Mouse (Mus musculus) CH12F3 (cell line): Measurements from ENCODE around the gene Kdelr2.

ENCODE experiments used
- in situ Hi-C: fragments of 300-500 bp; cut with MboI; formaldehyde crosslinking; loops from 2 replicates; pipeline ENCODE4 v1.14.3; 2020; ENCODE audit warnings: low sequenced_read_pairs

The Kdelr2 gene

DNA sequence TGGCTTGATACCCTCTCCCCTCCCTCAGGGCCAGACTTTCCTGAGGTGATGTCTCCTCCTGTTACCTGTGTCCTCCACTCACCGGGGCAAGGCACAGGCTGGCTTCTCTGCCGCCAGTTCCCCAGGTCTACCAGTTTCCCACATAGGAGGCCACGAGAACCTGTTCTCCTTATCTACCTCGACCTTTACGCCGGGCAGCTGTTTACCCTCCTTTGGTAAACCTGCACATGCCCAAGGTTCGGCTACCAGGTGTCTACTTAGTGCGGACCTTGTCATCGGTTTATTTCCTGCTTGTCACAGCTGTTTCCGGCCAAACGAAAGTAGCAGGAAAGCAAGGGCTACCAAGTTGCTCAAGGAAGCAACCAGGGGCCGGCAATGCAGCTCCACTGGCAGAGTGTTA lies 3.1 kb upstream of the Kdelr2 start:
- in situ Hi-C loops = no loop called here

DNA sequence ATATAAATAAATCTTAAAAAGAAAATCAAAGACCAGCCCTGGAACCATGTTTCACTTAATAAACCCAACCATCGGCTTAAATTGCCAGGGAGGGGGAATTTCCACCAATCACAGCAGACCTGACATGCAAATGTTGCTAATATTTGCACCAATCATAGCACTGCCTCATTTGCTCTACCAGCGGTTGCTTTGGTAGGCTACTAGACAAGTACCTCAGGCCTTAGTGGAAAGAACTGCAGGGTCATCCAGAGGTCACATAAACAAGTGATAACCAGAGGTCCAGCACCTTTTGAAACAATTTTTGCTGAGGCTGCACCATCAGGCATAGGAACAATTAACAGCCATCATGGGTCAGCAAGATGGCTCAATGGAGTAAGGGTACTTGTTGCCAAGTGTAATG lies 2.1 kb upstream of the Kdelr2 start:
- in situ Hi-C loops = no loop called here

DNA sequence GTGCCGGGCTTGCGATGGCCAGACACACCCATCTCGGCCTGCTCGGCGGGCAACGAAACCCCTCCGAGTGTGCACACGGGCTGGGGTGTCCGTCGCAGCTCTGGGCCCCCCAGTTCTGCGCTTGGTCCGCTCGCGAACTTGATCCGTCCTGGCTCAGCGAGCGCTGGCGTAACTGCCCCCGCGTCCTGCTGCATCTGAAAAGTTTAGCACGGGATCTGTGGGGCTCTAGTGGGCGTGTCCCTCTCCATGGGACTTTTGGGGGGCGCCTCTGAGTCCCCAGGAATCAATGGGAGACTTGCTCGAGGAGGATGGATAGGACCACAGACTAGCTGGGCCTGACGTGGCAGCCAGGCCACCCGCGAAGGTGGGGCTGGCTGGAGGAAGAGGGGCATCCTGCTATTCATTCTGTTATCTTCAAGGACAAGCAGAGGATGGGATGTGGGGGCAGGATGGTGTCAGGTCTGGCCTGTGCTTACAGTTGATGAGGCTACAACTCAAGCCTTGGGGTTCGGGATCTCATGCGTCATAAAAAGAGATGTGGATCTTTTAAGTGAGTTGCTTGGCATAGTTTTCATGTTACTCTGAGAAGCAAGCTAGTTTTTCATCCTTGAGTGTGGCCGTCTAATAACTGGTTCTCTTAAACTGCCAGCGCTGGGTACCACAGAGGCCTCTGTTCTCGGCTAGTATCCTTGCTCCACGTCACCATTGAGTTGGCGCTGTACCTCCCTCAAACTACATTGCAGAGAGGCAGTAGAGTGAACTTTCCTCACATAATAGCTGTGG lies 701 bp downstream of the Kdelr2 start:
- in situ Hi-C loops = no loop called here

DNA sequence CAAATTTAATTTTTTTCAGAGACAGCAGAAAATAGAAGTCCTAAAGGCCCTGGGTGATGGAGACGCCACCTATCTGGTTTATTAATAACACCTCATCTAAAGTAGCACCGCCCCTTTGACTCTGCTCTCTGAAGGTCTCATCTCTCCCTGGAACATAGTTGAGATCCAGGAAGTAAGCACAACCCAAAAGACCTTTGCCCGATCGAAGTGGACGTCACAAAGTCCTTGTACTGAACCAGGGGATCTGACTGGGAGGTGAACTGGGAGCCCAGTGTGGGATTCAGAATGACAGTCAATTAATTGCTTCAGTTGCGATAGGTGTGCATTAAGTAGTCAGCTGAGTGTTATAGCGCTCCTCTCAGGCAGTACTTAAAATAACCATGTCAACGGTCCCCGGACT lies 1.6 kb downstream of the Kdelr2 start:
- in situ Hi-C loops = no loop called here

DNA sequence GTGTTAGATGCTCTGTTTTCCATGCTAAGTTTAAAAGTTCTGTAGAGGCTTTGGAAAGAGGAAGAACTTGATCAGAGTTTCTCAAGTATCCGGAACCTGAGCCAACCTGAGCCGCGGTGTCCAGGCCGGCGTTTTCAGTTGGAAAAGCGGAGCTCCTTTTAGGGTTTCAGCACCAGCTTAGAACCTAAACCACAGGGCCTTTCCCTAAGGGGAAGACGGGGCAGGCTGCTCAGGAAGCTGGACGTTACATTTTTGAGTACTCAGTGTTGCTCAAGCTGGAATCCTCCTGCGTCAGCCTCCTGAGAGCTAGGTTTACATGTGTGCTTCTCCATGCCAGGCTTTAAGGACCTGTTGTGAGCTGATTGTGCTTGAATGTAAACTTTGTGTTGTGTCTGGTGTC lies 2.9 kb downstream of the Kdelr2 start:
- in situ Hi-C loops = no loop called here

DNA sequence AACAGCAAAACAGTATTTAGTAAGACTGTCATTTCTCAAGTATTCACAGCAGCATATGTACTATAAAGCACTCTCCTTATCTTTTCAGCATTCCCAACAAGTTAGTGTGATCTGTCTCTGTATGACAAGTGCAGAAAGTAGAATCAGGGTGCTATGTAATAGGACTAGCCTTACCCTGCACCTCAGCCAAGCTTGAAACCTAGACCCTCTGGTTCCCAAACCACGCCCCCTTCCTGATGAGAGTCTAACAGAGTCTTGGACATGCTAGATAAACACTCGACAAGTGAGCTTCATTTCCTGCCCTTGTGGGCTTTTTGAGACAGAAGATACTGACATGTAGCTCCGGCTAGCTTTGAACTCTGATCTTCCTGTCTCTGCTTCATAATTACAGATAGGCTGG lies 5.6 kb downstream of the Kdelr2 start:
- in situ Hi-C loops = no loop called here

DNA sequence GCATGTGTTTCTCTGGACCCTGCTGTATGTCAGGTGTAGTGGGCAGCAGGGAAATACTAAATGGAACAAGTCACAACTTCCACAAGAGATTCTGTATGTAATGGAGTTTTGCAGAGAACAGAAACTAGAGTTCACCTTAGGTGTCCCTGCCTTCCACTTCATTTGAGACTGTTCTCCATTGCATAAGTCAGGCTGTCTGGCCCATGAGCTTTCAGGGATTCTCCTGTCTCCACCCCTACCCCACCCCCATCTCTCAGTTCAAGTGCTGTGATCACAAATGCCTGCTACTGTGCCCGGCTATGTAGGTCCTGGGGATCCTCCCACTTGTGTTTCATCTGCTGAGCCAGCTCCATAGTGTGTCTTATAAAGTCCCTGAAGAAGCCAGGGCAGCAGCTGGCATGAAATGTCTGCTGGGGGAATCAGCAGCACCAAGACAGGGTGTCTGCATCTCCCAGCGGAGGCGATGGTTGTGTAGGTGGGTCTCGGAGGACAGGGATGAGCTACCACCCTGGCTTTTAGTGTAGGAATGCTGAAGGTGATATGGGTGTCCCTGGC lies 7.3 kb downstream of the Kdelr2 start:
- in situ Hi-C loops = no loop called here

DNA sequence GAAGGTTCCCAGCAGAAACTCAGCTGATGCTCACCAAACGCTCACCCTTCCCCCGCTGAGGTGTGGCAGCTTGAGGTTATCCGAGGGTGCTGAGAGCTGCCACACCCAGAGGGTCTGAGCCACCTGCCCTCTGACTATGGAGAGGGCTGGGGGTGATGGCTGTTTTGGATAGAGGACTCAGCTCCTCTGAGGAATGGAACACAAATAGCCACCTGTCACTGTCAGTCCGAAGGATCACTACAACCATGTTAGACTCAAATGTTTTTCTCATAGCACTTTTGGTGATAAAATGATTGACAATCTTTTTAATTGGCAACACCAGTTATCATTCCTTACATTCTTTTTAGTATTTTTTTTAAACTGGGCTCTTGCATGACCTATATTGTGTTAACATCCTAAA lies 17.8 kb downstream of the Kdelr2 start:
- in situ Hi-C loops = no loop called here

DNA sequence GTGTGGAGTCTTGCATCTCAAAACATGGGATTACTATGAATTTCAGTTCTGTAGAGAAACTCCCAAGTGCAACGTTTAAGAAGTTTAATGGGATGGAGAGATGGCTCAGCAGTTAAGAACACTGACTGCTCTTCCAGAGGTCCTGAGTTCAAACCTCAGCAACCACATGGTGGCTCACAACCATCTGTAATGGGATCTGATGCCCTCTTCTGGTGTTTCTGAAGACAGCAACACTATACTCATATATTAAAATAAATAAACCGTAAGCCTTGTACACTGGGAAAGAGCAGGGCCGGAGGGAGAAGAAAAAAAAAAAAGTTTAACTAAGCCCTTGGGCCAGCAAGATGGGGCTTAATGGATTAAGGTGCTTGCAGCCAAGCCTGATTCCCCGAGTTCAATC lies 19.4 kb downstream of the Kdelr2 start:
- in situ Hi-C loops = no loop called here

DNA sequence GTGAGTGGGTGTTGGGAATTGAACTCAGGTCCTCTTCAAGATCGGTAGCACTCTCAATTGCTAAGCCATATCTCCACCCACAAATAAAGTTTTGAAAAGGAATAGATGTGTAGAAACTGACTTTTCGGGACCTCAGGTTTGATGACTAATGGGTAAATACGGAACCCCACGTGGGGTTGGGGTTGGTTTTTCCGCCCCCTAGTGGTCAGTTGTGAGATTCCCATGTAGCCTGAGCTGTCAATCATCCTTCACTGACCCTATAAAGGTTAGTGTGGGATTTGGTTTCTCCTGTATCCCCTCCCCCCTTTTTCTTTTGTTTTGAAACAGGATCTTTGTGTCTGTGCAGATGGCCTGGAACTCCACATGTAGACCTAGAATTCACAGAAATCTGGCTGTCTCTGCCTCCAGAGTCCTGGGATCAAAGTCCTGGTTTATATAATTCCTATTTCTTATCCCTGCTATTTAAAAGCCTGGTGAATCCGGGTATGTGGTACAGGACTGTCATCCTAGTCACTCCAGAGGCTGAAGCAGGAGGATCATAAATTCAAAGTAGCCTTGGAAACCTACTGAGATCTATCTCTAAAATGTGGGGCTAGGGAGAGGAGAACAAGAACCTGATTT lies 20.4 kb downstream of the Kdelr2 start:
- in situ Hi-C loops = no loop called here

DNA sequence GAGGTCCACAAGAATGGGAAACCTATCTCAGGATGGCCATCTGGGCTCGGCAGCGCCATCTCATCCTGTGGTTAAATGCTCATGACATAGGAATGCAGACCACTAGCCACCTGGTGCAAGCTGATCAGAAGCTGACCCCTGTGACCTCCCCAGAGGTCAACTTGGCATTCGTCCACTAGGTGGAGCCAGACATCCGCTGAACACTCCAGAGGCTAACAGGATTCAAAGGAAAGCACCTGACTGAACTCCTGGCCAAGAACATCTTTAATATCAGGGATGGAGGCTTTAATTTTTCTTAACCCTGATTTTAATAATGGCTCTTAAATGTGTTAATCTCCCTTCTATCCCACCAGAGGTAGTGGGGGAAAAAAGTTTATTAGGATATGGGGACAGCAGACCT lies 30.8 kb downstream of the Kdelr2 start:
- in situ Hi-C loops = loop anchor here (10.0 kb wide), 1 partner anchor 270 kb away; no protein-coding TSS in a partner anchor

DNA sequence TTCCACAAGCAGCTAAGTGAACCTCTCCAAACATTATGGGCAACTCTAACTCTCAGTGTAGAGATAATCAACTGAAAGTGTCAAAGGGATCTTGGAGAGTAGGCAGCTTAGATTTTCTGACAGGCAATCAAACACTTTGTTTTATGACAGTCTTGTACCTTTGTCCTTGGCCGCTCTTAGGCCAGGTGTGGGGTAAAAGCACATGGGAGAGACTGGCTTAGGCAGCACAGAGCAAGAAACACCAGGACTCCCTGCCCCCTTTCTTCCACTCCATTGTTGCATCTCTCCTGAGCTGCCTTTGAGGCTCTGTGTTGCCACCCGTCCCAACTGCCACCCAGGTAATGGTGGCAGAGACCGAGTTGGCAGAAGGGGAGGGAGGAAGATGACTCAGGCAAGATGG lies 37.7 kb downstream of the Kdelr2 start:
- in situ Hi-C loops = no loop called here

DNA sequence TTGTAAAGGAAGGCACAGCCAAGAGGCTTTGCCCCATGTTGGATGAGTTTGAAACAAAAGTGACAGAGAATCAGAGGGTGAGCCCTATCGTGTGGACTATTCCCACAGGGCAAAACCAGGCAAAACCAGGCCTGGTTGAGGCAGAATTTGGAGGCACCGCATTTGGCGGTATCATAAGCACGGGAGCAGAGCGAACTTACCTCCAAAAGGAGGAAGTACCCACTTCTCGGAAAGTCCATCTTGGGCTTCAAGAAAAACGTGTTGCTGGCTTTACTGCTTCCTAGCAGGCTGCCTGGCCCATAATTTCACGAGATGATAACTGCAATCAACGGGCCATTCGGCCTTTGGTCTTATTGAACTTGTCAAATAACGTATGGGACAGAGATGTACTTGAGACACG lies 38.1 kb downstream of the Kdelr2 start:
- in situ Hi-C loops = no loop called here

DNA sequence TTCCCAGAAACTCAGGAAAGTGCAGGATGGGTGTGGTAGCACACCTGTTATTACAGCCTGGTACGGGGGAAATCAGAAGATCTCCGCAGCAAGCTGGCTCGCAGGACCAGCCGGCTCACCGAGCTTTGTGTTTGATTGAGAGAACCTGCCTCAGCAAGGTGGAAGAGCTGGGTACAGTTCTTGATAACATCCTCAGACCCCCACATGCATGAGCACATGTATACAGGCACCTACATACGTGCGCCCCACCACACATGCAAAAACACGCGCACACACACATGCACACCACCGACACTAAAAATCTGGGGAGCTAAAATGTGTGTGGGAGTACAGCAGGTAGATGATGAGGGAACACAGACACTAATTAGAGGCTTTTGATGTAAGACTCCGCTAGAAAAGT lies 60.0 kb downstream of the Kdelr2 start:
- in situ Hi-C loops = no loop called here

DNA sequence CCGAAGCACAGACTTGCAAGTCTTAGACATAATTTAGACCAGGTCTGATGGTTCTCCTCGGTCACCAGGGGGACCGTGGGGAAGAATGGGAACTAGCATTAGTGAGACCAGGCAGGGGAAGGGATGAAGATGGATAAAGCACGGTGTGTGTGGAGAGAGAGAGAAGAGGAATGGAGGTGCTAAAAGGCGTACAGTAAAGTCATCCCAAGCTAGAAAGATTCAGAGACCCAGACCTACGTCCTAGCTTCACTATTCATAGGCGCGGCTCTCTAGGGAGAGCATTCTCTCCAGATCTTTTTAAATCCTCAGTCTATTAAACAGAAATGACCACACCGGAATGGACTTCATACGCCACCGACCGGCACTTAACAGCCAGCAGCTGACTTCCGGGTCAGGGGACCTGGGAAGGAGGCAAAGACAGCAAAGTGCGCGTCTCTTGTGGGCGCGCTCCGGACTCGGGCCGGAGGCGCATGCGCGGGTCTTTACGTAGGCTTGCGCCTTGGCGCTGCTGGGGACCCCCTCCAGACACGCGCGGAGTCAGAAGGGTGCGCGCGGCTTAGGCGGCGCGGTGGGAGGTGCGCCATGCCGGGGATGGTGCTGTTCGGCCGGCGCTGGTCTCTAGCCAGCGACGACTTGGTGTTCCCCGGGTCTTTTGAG lies 60.6 kb downstream of the Kdelr2 start, which contains the start of gene Daglb:
Gene Daglb (plus strand): TSS at position 485 of the 657 bp plus-strand sequence.
- in situ Hi-C loops = no loop called here

DNA sequence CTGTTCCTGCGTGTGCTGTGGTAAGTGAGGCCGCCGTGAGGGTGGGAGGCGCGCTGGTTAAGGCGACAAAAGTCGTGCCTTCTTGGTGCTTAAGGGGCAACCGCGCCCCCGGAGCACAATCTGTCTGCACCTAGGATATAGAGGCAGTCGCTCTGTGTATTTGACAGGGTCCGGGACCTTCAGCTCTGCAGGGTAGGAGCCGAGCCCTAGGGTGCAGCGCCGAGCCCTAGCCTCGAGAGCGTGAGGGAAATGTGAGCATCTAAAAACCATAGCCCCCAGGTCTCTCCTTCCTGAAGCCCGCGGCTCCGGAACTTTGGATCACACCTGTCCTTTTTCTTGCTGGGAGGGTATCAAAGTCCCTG lies 61.1 kb downstream of the Kdelr2 start:
- in situ Hi-C loops = no loop called here

DNA sequence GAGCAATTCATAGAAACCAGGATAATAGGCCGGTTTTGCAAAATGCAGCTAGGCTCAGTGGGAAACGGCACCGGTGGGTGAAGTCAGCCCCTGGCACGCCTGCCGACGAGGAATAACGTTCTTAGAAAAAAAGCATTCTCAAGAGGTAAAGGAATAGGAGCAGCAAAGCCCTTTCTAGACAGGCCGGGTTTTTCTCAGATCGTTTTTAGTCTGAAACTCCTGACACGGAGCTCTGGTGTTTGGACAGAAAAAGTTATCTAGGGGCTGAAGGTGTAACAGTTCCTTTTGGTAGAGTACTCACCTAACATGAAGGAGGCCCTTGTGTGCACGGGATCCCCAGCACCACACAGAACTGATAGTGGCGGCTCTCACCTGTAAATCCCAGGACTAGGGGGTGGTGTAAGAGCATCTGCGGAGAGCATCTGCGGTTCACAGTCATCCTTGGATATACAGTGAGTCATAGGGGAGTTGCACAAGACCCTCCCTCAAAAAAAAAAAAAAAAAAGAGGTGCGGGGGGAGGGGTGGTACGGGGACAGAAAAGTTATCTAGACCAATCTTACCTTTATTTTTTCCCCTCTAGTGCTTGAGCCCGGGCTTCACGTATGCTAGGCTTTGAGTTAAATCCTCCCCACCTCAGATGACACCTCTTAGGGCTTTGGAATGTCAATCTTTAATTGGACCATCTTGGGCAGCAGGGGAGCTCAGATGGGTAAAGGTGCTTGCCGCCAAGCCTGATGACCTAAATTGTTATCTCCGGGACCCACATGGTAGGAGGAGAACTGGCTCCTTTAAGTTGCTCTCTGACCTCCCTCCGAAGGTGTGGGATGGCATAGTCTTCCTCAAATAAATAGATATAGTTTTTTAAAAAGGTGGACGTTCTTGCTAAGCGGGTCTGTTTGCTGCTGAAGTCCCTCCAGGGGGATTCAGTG lies 61.8 kb downstream of the Kdelr2 start:
- in situ Hi-C loops = no loop called here

DNA sequence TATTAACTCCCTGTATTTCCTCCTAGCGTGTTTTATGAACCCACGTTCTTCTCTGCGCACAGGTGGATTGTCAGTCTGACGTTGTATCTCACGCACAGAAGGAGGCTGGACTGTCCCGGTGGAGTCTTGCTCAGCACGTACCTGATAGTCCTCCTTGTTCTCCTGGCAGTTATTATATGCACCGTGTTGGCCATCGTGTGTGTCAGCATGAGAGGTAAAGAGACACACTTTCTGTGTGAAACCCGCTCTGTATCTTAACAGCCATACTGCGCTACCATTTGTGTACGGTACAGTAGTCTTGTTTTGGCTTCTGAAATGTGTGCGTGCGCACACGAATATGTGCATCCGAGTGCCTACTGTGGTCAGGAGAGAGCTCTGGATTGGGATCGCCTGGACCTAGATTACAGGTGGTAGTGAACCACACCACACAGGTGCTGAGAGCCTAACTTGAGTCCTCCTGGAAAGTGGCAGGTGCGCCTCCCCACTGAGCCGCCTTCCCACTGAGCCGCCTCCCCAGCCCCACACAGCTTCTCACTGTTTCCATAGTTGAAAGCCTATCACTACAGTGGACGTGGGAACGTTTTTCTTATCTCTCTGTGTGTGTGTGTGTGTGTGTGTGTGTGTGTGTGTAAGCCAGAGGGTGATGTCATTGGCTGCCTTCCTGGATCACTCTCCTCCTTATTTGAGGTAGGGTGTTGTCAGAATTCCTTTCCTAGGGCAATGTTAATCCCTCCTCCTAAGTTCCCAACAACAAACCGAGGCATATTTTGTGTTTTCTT lies 63.4 kb downstream of the Kdelr2 start:
- in situ Hi-C loops = no loop called here

DNA sequence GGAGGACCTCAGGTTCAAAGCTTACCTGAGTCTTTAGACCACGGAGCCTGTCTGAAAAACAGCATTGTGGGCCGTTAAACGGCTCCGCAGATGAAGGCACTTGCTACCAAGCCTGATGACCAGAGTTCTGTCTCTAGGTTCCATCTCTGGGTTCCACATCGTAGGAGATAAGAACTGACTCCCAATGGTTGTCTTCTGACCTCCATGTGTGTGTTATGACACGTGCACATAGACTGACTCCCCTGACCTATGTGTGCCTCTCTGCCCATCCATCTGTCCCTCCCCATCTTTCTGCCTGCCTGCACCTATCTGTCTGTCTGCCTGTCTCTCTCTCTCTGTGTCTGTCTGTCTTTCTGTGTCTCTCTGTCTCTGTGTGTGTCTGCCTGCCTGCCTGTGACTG lies 64.3 kb downstream of the Kdelr2 start:
- in situ Hi-C loops = no loop called here

DNA sequence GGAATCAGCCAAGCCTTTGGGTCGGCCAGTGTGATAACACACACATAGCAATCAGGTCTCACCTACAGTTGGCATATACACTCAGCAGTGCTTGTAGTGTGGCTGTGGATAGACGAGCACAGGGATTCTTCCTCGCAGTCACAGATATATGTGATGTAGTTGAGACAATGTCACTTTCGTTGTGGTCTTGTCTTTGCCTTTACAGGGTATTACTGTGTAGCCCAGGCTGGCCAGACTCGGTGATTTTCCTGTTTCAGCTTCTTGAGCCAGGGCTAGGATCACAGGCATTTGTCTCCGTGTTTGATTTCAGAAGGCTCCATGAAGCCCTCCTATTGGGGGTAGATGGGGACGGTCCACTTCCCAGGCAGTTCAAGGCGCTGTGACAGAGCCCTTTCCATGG lies 66.0 kb downstream of the Kdelr2 start:
- in situ Hi-C loops = no loop called here
